Mouse (Mus musculus) heart, adult 2 months (tissue): ENCODE measurements around the gene Lrrc38.

ENCODE experiments used
- CTCF ChIP-seq: fragments of 200-600 bp; IDR thresholded peaks from 2 replicates; pipeline ENCODE4 v1.8.1; 2022; ENCODE audit warnings: antibody characterized with exemption, mild to moderate bottlenecking, moderate library complexity
- EP300 ChIP-seq: fragments of 200-500 bp; IDR thresholded peaks from 2 replicates; pipeline ENCODE4 v1.6.1; 2011; ENCODE audit warnings: low read depth, low read length, control low read depth; ENCODE audit not compliant: insufficient read depth
- POLR2A ChIP-seq: fragments of 200-500 bp; IDR thresholded peaks from 2 replicates; pipeline ENCODE4 v1.6.1; 2011; ENCODE audit warnings: mild to moderate bottlenecking, low read depth, low read length, control low read depth; ENCODE audit not compliant: insufficient read depth

GRCm38 (mm10) chr4:143349484-143349906 lies at the start of gene Lrrc38:
- no peak for TF ChIP-seq POLR2A
- TF ChIP-seq CTCF = no peak
- TF ChIP-seq EP300 = no peak
